Mouse (Mus musculus) neural tube, embryonic 14.5 days (tissue): ENCODE data around the gene Tor4a. TPM values are rescaled to one million over a fixed set of nuclear protein-coding genes. Genes with fewer than 3 reads are reported as not detected.

Source experiments
- ATAC-seq: fragments of 200-750 bp; cut with Nextera tagmentation; 2 replicates; pipeline ENCODE4 v1.8.0; 2017; ENCODE audit warnings: low read depth, mild to moderate bottlenecking, moderate TSS enrichment, moderate library complexity
- H3K27ac ChIP-seq: fragments of 300-500 bp; sonication (generic); 2 replicates; pipeline ENCODE4 v1.5.1; 2014; ENCODE audit warnings: low read depth, mild to moderate bottlenecking, control low read depth, low read length, moderate library complexity, mixed read lengths
- H3K27me3 ChIP-seq: fragments of 300-500 bp; sonication (generic); 2 replicates; pipeline ENCODE4 v1.6.1; 2014; ENCODE audit warnings: low read length; ENCODE audit not compliant: control insufficient read depth, insufficient read depth
- H3K36me3 ChIP-seq: fragments of 300-500 bp; sonication (generic); 2 replicates; pipeline ENCODE4 v1.6.1; 2014; ENCODE audit warnings: low read length, mixed read lengths; ENCODE audit not compliant: control insufficient read depth, insufficient read depth
- H3K4me1 ChIP-seq: fragments of 300-500 bp; sonication (generic); 2 replicates; pipeline ENCODE4 v1.6.1; 2014; ENCODE audit warnings: low read length; ENCODE audit not compliant: control insufficient read depth, insufficient read depth
- H3K4me2 ChIP-seq: fragments of 300-500 bp; sonication (generic); 2 replicates; pipeline ENCODE4 v1.6.1; 2014; ENCODE audit warnings: mild to moderate bottlenecking, low read depth, low read length, control low read depth
- H3K4me3 ChIP-seq: fragments of 300-500 bp; sonication (generic); 2 replicates; pipeline ENCODE4 v1.5.1; 2014; ENCODE audit warnings: low read depth, low read length, control low read depth, mixed read lengths
- H3K9ac ChIP-seq: fragments of 300-500 bp; sonication (generic); replicated peaks from 2 replicates; pipeline ENCODE4 v1.6.1; 2014; ENCODE audit warnings: low read depth, mild to moderate bottlenecking, control low read depth, low read length, mixed read lengths
- H3K9me3 ChIP-seq: fragments of 300-500 bp; sonication (generic); 2 replicates; pipeline ENCODE4 v1.6.1; 2016; ENCODE audit warnings: low read length; ENCODE audit not compliant: control insufficient read depth
- WGBS: fragments of 180-500 bp; shearing (Covaris S2); extraction: QIAGEN DNeasy Blood & Tissue Kit; methylation state at CpG from one replicate; pipeline ENCODE4 v1.1.7; 2014; 5-methylcytosine and 5-hydroxymethylcytosine counted together
- polyA plus RNA-seq: library from polyadenylated mRNA; unstranded; fragments of >200 nt; fragmentation: Nextera tagmentation; extraction: Ambion mirVana; gene quantifications from 2 replicates; pipeline ENCODE4 v1.2.1, GENCODE M21; 2014

The Tor4a gene
- polyA plus RNA-seq, 1 experiment from 2014 or later, result 0.88 TPM

GRCm38 (mm10) chr2:25171101-25171768 lies 25.5 kb downstream of the Tor4a start:
- Histone ChIP-seq H3K36me3 (no peaks in the 10 kb centered on the region), H3K27ac (no peak overlapping the region), H3K27me3 (no peaks in the 10 kb centered on the region), H3K9ac (no peak overlapping the region), H3K4me1 (peaks cover 8% of the 10 kb centered on the region), H3K9me3 (no peaks in the 10 kb centered on the region), H3K4me3 (no peak overlapping the region), H3K4me2 (no peak overlapping the region)
- no peak for ATAC-seq
- 91% methylated on average over 6 of the region's 6 CpGs for WGBS

- Histone ChIP-seq H3K9ac (no peak overlapping the region), H3K9me3 (no peaks in the 10 kb centered on the region), H3K4me1 (peaks cover 8% of the 10 kb centered on the region), H3K27me3 (no peaks in the 10 kb centered on the region), H3K36me3 (no peaks in the 10 kb centered on the region), H3K4me2 (no peak overlapping the region), H3K27ac (no peak overlapping the region), H3K4me3 (no peak overlapping the region)
- WGBS, result 71% methylated on average over 10 of the region's 10 CpGs
- no peak for ATAC-seq
These were observed 26.2 kb downstream of the Tor4a start for GRCm38 (mm10) chr2:25170326-25171100.

- WGBS, result 11% methylated on average over 5 of the region's 5 CpGs
- Histone ChIP-seq H3K9me3 (no peaks in the 10 kb centered on the region), H3K36me3 (no peaks in the 10 kb centered on the region), H3K4me2 (no peak overlapping the region), H3K9ac (no peak overlapping the region), H3K4me3 (no peak overlapping the region), H3K4me1 (peaks cover 8% of the 10 kb centered on the region), H3K27ac (no peak overlapping the region; the same call in 1 of the 2 replicates), H3K27me3 (no peaks in the 10 kb centered on the region)
- ATAC-seq, result no peak
These were observed 26.9 kb downstream of the Tor4a start for GRCm38 (mm10) chr2:25169778-25170177.

GRCm38 (mm10) chr2:25168665-25168978 lies 28.1 kb downstream of the Tor4a start:
- WGBS, result 11% methylated on average over 2 of the region's 2 CpGs

GRCm38 (mm10) chr2:25167919-25168664 lies 28.6 kb downstream of the Tor4a start:
- ATAC-seq, result peak; percentile 81

More at GRCm38 (mm10) chr2:25168665-25168978, 28.1 kb downstream of the Tor4a start:
- peaks cover 10% of the 10 kb centered on the region for H3K4me1 ChIP-seq
- H3K9ac ChIP-seq, result peak overlapping the region; percentile 68; the same call in 1 of the 2 replicates
- H3K27me3 ChIP-seq, result no peaks in the 10 kb centered on the region
- peak overlapping the region; percentile 44; the same call in 1 of the 2 replicates for H3K4me3 ChIP-seq
- H3K4me2 ChIP-seq, result peak overlapping the region; percentile 84
- peak overlapping the region; percentile 65 for H3K27ac ChIP-seq
- ATAC-seq, result peak; percentile 25
- no peaks in the 10 kb centered on the region for H3K9me3 ChIP-seq
- no peaks in the 10 kb centered on the region for H3K36me3 ChIP-seq

DNA sequence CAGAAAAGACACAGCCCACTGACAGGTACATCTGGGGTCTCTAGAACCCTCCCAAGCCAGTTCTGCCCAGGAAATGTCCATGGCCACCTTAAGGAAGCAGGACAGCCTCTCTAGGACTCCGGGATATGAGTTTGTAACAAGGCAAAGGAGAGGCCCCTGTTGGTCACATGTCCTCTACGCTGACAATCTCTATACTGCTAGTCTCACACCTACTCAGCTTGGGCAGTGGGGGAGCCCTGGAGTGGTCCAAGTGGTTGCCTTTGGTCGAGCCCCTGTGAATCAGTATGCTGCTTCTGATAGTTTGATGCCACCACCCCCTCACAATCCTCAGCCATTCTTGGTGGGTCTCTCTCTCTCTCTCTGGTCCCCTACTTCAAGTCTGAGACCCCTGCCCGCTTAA lies 29.2 kb downstream of the Tor4a start:
- H3K36me3 ChIP-seq, result no peaks in the 10 kb centered on the region
- ATAC-seq, result peak; percentile 47
- H3K9ac ChIP-seq, result peak overlapping the region; percentile 68
- H3K27me3 ChIP-seq, result no peaks in the 10 kb centered on the region
- no peaks in the 10 kb centered on the region for H3K9me3 ChIP-seq
- H3K4me1 ChIP-seq, result peaks cover 13% of the 10 kb centered on the region
- H3K4me2 ChIP-seq, result peak overlapping the region; percentile 84
- peak overlapping the region; percentile 65 for H3K27ac ChIP-seq
- 19% methylated on average over 4 of the region's 4 CpGs for WGBS
- H3K4me3 ChIP-seq, result peak overlapping the region; percentile 44

More at GRCm38 (mm10) chr2:25167919-25168664, 28.6 kb downstream of the Tor4a start:
- H3K4me2 ChIP-seq, result peak overlapping the region; percentile 84
- H3K36me3 ChIP-seq, result no peaks in the 10 kb centered on the region
- peak overlapping the region; percentile 65 for H3K27ac ChIP-seq
- peak overlapping the region; percentile 68 for H3K9ac ChIP-seq
- H3K9me3 ChIP-seq, result no peaks in the 10 kb centered on the region
- H3K27me3 ChIP-seq, result no peaks in the 10 kb centered on the region
- under 1% methylated on average over 37 of the region's 41 CpGs for WGBS
- peaks cover 13% of the 10 kb centered on the region for H3K4me1 ChIP-seq
- peak overlapping the region; percentile 44 for H3K4me3 ChIP-seq

DNA sequence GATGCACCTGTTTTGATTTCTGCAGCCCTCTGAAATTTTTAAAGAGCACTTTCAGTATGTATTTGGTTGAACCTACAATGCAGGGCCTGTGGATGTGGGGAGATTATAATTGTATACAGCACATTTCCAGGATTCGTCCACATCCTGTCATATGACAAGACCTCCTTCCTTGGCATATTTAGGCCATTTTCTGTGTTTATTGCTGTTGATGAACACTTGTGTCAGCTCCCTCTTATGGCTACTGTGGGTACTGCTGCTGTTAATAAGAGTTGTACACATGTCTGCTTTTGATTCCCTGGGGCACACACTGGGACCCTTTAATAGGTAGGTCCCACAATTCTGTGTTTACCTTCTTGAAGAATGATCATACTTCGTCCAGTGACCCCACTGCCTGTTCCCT lies 39.0 kb downstream of the Tor4a start:
- Histone ChIP-seq H3K36me3 (no peaks in the 10 kb centered on the region), H3K27ac (no peak overlapping the region), H3K4me3 (no peak overlapping the region), H3K9ac (no peak overlapping the region), H3K27me3 (no peaks in the 10 kb centered on the region), H3K4me1 (no peaks in the 10 kb centered on the region), H3K4me2 (no peak overlapping the region), H3K9me3 (no peaks in the 10 kb centered on the region)
- WGBS, result 52% methylated on average over 2 of the region's 2 CpGs
- no peak for ATAC-seq

DNA sequence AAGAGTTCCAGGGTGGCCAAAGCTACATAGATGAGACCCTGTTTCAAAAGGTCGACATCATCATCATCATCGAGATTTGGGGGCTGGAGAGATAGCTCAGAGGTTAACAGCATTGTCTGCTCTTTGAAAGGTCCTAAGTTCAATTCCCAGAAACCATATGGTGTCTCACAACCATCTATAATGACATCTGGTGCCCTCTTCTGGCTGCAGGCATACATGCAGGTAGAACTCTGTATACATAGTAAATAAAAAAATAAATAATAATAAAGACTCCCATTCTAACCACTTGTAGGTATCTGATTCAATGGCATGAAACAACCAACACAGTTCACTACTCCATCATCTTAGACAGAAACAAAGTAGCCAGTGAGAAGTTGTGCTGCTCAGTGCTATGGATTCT lies 39.7 kb downstream of the Tor4a start:
- WGBS, result 45% methylated on average over 2 of the region's 2 CpGs
- Histone ChIP-seq H3K4me2 (no peak overlapping the region), H3K9ac (no peak overlapping the region), H3K36me3 (no peaks in the 10 kb centered on the region), H3K4me3 (no peak overlapping the region), H3K9me3 (no peaks in the 10 kb centered on the region), H3K27me3 (no peaks in the 10 kb centered on the region), H3K27ac (no peak overlapping the region), H3K4me1 (no peaks in the 10 kb centered on the region)
- ATAC-seq, result no peak

- no peaks in the 10 kb centered on the region for H3K36me3 ChIP-seq
- H3K9ac ChIP-seq, result no peak overlapping the region
- no peaks in the 10 kb centered on the region for H3K4me1 ChIP-seq
- no peak overlapping the region for H3K4me3 ChIP-seq
- H3K27ac ChIP-seq, result no peak overlapping the region
- H3K9me3 ChIP-seq, result no peaks in the 10 kb centered on the region
- no peak for ATAC-seq
- H3K27me3 ChIP-seq, result no peaks in the 10 kb centered on the region
- 88% methylated on average over 3 of the region's 3 CpGs for WGBS
- no peak overlapping the region for H3K4me2 ChIP-seq
These were observed 40.5 kb downstream of the Tor4a start for GRCm38 (mm10) chr2:25156177-25156576.
